Mouse (Mus musculus): ENCODE data around the gene Fzd5.

GRCm38 (mm10) chr1:64701780-64702179, 35.8 kb downstream of the Fzd5 start:
- TF ChIP-seq CTCF (IDR thresholded peaks at IDR 0.05; ENCODE audit: insufficient read depth, low read length) (no peak), POLR2A (IDR thresholded peaks at IDR 0.05; ENCODE audit: borderline replicate concordance, extremely low read depth, low read depth, low read length) (no peak)

All from lung, adult 2 months (tissue).